Mouse (Mus musculus): ENCODE measurements around the gene Sirt6.

- TF ChIP-seq EP300 (IDR thresholded peaks at IDR 0.05; ENCODE audit: low read depth) = no peak
- no peak for TF ChIP-seq CTCF (IDR thresholded peaks at IDR 0.05; ENCODE audit: low read depth)
Measured at GRCm38 (mm10) chr10:81628390-81628789, 793 bp upstream of the Sirt6 start, which contains the start of gene Ankrd24.
